Mouse (Mus musculus): Measurements from ENCODE around the gene Zfp503.

DNA sequence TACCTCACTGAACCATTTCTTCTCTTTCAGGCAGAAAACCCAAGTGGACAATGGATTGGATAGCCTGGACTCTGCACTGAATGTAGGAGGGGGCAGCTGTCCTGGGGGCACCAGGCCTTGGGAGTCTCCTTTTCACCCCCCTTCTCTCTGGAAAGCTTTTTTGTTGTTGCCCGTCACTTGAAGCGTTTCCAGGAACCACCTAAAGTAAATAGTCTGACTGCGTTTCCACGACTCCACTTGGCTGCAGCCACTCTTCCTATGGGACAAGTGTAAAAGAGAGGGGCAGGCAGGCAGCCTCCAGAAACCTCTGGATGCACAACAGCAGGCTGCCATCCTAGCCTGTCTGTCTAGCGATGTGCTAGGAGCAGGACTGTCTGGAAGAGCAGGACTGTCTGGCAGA, 27.6 kb upstream of the Zfp503 start:
- TF ChIP-seq CTCF (IDR thresholded peaks at IDR 0.05; ENCODE audit: insufficient read depth, low read depth, low read length) (no peak), POLR2A (IDR thresholded peaks at IDR 0.05; ENCODE audit: insufficient read depth, low read depth, low read length) (no peak)

Data from olfactory bulb, adult 2 months (tissue).